Mouse (Mus musculus) gastrocnemius, postnatal 25 days (tissue): ENCODE results near the gene Ctu2. TPM values are rescaled to one million over a fixed set of nuclear protein-coding genes. Genes with fewer than 3 reads are reported as not detected.
A peak's percentile ranks its signal among the peaks of the same experiment; 100 is the strongest.

Experiments
- DNase-seq: peaks from one replicate; pipeline ENCODE4 v3.0.0; 2022
- total RNA-seq, 2 experiments: library from RNA; stranded (reverse); gene quantifications; 1 replicate in 1 of 2; 2 replicates in 1 of 2; pipeline ENCODE4 v1.2.3; 2021

Gene Ctu2
- total RNA-seq, 2 experiments from 2014 or later, result 6.7 to 7.4 TPM

DNA sequence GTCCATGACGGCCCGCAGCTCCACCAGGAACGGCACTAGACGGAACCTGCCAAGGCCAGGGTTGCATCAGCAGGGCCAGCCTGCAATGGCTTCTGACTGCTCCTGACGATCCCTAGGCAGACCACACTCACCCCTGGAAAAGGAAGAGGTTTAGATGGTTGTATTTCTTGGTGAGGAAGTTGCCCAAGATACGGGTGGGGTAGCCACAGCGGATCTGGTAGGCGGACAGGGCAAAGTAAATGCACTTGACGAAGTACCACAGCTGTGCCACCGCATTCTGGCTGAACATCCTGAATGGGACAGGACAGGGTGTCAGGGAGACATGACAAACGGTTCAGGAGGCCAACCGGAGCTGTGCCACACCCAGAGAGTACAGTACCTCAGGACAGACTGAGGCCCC, 8.9 kb downstream of the Ctu2 start:
- no peak for DNase-seq

GRCm38 (mm10) chr8:122488387-122488786, 12.4 kb downstream of the Ctu2 start:
- no peak for DNase-seq

- DNase-seq, result no peak
Measured at GRCm38 (mm10) chr8:122497016-122497734, 21.2 kb downstream of the Ctu2 start.

DNA sequence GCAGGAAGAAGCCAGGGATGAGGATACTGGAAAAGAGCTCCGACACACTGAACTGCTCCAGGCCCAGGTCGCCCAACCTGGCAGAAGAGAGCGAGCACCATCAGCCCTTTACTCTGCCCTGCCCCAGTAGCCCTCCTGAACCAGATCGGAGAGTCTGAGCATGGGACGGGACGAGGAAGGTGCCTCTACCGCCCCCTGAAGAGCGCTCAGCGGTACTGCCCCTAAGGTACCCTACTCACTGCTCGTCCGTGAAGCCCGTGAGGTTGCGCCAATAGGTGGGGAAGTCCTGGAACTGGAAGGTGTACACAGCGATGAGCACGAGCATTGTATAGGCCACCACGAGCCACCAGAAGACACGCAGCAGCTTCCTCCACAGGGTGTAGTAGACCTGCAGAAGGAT, 22.0 kb downstream of the Ctu2 start:
- no peak for DNase-seq

- DNase-seq, result peak; percentile 68
Measured at GRCm38 (mm10) chr8:122500856-122501255, 24.9 kb downstream of the Ctu2 start.

DNA sequence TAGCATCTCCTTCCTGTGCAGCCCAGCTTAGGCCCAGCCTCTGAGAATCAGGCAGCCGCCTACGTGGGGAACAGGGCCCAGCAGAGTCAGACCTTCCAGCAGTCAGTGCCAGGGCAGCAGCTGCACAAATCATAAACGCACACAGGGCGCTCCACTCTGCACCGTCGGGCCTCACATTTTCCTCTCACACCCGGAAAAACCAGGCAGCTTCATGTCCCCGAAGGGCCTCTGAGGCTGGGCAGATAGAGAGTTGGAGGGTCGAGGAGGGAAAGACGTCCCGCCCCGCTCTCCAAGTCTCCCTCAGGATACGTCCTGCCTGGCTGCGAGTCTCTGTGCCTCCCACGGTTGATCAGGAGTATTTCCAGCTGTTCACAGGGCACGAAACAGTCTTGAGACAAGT, 35.6 kb downstream of the Ctu2 start:
- DNase-seq, result peak; percentile 83

GRCm38 (mm10) chr8:122512392-122512791, 36.4 kb downstream of the Ctu2 start:
- DNase-seq, result no peak

DNA sequence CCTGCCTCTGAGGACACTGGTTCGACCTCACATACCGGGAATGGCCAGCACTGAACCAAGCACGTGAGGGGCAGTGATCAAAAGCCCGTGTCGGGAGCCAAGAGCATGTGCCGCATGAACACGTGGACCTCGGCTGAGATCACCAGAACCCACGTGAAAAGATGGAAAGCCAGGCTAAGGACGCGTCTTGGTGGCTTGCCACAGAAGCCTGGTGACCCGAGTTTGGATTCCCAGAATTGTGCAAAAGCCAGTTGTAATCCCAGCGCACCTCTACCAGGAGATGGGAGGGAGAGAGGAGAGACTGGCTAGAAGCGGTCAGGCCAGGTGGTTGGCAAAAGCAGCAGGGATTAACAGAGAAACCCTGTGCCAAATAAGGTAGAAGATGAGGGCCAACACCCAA, 39.8 kb downstream of the Ctu2 start:
- DNase-seq, result no peak

- DNase-seq, result no peak
Measured at GRCm38 (mm10) chr8:122517541-122518190, 41.7 kb downstream of the Ctu2 start.

GRCm38 (mm10) chr8:122520611-122521010, 44.7 kb downstream of the Ctu2 start:
- no peak for DNase-seq

DNA sequence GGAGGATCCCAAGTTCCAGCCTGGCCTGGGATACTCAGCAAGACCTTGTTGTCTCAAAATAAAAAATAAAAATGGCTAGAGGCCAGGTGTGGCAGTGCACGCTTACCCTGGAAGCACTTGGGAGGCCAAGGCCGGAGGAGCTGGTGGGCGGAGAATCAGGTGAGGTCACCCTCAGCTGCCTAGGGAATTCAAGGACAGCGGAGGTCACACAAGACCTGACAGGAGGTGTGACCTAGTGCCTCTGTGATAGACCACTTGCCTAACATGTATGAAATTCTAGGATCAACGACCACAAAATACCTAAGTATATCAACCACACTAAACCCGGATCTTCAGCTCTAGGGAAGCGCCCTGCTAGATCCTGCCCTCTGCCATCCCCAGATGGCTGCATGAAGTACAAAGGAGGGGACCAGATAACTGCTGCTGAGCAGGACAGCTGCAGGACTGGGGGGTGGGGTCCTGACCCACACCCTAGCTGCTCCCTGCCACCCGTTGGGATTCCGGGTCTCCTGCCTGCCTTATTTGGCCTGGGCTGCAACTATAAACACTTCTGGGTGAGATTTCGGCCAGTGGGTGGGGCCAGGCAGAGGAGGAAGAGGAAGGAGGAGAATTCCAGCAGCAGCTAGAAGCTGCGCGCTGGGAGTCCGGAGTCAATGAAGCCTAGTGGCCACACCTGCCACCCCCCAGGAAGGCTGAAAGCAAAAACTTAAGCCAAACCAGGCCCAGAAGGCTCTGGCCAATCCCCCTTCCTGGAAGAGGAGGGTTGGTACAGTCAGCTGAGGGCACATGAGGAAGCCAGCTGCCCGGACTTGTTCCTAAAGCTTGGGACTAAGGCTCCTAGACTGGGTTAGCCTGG, 47.1 kb downstream of the Ctu2 start:
- peak; percentile 66 for DNase-seq

DNA sequence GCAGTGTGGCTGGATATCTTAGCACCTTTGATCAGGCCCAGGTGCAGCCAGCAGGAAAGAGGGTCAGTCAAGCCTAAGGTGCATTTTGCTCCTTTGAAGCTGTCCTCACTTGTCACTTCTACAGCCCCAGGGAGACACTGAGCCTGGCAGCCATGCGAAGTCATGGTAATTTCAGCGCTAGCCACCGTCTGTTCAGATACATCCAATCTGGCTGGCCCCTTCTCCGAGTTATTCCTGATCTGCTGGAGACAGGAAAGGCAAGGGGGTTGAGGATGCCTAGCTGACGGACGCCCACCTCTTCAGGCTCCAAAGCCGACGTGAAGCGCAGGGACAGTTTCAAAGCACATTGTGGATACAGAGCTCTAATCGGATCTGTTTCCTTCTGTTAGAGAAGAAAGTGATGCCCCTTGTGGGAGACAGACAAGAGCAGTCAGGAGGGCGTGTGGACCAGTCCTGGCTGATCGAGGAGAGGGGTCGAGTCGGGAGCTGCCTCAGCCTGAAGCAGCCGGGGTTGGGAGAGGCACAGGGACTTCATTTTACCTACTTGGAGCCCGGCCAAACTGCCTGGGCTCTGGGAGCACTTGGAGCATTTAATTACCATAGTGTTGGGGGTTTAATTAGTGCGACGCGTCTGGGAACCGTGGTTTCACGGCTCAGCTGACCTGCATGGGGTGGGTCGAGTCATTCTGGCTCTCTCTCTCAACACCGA, 47.9 kb downstream of the Ctu2 start:
- DNase-seq, result no peak

DNA sequence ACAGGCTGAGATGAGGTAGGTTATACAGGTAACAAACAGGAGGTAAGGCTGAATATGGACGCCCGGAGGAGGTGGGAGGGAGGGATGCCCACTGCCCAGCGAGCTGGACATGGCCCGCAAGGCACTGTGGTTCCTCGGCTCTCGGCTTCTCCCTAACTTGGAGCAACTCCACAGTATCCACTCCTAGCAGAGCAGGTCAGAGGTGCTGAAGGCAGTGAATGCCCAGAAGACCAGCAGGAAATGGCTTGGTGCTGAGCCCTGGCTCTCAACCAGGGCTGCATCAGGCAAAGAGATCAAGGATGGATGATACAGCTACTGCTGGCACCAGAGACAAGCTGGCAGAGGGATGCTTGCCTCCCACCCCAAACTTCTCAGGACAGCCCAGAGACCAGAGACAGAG, 48.6 kb downstream of the Ctu2 start:
- peak; percentile 46 for DNase-seq

DNA sequence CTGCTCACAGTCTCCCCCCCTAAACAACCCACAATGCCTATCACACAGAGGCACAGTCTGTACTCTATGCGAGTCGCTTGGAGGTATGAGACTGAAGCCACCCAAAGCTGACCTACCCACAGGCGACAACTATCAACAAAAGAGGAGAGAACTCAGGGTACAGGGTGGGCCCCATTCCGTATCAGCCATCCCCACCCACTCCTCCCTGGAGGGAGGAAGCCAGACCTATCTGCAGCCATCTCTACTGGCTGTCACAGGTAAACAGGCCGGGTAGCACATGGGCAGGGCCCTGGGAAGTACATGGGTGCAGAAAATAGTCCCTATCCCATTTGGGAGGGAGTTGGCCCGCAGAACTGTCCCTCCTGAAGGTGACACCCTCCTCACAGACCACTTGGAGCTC, 49.1 kb downstream of the Ctu2 start:
- DNase-seq, result no peak

- no peak for DNase-seq
Measured at GRCm38 (mm10) chr8:122526084-122526483, 50.1 kb downstream of the Ctu2 start.

- no peak for DNase-seq
Measured at GRCm38 (mm10) chr8:122526526-122527170, 50.7 kb downstream of the Ctu2 start.

DNA sequence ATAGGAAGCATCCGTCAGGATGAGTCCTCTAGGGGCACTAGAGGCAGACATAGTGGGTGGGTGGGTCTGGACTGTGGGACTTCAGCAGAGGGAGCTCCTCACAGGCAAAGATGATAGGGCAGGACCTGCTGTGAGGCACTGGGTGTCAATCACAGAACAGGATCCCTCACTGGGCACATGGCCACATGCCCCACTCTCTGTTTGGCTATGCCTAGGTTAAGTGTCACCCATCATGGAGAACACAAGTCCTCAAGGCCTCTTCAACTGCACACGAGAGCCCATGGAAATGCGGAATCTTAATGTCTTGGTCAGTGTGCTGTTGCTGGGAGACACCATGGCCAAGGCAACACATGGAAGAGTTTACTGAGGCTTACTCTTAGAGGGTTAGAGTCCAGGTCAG, 52.0 kb downstream of the Ctu2 start:
- no peak for DNase-seq

- DNase-seq, result no peak
Measured at GRCm38 (mm10) chr8:122529159-122529558, 53.2 kb downstream of the Ctu2 start.

DNA sequence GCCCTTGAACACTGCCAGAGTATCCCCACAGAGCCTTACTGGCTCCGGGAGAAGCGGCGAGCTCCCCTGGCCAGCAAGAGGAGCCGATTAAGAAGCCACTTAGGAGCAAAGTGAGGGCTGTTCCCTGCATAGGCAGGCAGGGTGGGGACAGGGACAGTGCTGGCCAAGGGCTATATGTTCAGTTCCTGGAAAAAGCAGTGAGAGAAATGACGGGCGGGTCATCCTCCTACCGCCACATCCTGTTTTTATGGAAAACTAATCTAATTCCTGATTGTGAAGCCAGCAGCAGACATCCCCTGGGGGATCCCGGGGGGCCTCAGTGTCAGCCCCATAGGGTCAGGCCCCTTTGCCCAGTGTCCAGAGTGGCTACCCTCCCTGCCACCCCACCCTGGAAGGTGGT, 55.4 kb downstream of the Ctu2 start:
- DNase-seq, result no peak
